Mouse (Mus musculus) intestine, postnatal 0 days (tissue): ENCODE data around the gene Cbx7. TPM values are rescaled to one million over a fixed set of nuclear protein-coding genes. Genes with fewer than 3 reads are reported as not detected.

Experiments used
- ATAC-seq: fragments of 200-750 bp; cut with Nextera tagmentation; 2 replicates; pipeline ENCODE4 v1.8.0; 2017; ENCODE audit warnings: mild to moderate bottlenecking, moderate TSS enrichment, moderate library complexity
- H3K27ac ChIP-seq: fragments of 300-500 bp; sonication (generic); 2 replicates; pipeline ENCODE4 v1.5.1; 2014; ENCODE audit warnings: mild to moderate bottlenecking, low read depth, low read length, moderate library complexity
- H3K27me3 ChIP-seq: fragments of 300-500 bp; sonication (generic); replicated peaks from 2 replicates; pipeline ENCODE4 v1.6.1; 2014; ENCODE audit warnings: low read length, mixed read lengths; ENCODE audit not compliant: control insufficient read depth, insufficient read depth
- H3K36me3 ChIP-seq: fragments of 300-500 bp; sonication (generic); 2 replicates; pipeline ENCODE4 v1.6.1; 2014; ENCODE audit warnings: mild to moderate bottlenecking, moderate library complexity; ENCODE audit not compliant: control insufficient read depth, insufficient read depth
- H3K4me1 ChIP-seq: fragments of 300-500 bp; sonication (generic); replicated peaks from 2 replicates; pipeline ENCODE4 v1.6.1; 2014; ENCODE audit warnings: antibody characterized with exemption, low read length, mixed read lengths; ENCODE audit not compliant: control insufficient read depth, insufficient read depth
- H3K4me2 ChIP-seq: fragments of 300-500 bp; sonication (generic); replicated peaks from 2 replicates; pipeline ENCODE4 v1.6.1; 2014; ENCODE audit warnings: low read depth, mild to moderate bottlenecking, moderate library complexity
- H3K4me3 ChIP-seq: fragments of 300-500 bp; sonication (generic); 2 replicates; pipeline ENCODE4 v1.5.1; 2014; ENCODE audit warnings: low read depth, low read length
- H3K9ac ChIP-seq: fragments of 300-500 bp; sonication (generic); 2 replicates; pipeline ENCODE4 v1.6.1; 2014; ENCODE audit warnings: mild to moderate bottlenecking, low read depth, low read length
- H3K9me3 ChIP-seq: fragments of 300-500 bp; sonication (generic); 2 replicates; pipeline ENCODE4 v1.6.1; 2016; ENCODE audit warnings: mixed run types; ENCODE audit not compliant: control insufficient read depth
- CTCF ChIP-seq: sonication (generic); IDR thresholded peaks from 2 replicates; pipeline ENCODE4 v1.5.1; 2016; ENCODE audit warnings: low read depth, mild to moderate bottlenecking, control low read depth, antibody characterized with exemption, moderate library complexity
- WGBS: fragments of 180-500 bp; shearing (Covaris S2); extraction: QIAGEN DNeasy Blood & Tissue Kit; methylation state at CpG from one replicate; pipeline ENCODE4 v1.1.7; 2014; 5-methylcytosine and 5-hydroxymethylcytosine counted together
- polyA plus RNA-seq: library from polyadenylated mRNA; unstranded; fragments of >200 nt; fragmentation: Nextera tagmentation; extraction: Ambion mirVana; gene quantifications from 2 replicates; pipeline ENCODE4 v1.2.1, GENCODE M21; 2015

Cbx7 gene
- polyA plus RNA-seq, 1 experiment from 2014 or later = 2.5 TPM

GRCm38 (mm10) chr15:79995552-79995951 is 24.6 kb upstream of the Cbx7 start:
- H3K9ac ChIP-seq = no peak overlapping the region
- peaks cover 49% of the 10 kb centered on the region for H3K36me3 ChIP-seq
- 90% methylated on average over 7 of the region's 7 CpGs for WGBS
- ATAC-seq = no peak
- no peaks in the 10 kb centered on the region for H3K27me3 ChIP-seq
- H3K4me1 ChIP-seq = no peaks in the 10 kb centered on the region
- H3K27ac ChIP-seq = no peak overlapping the region
- no peaks in the 10 kb centered on the region for H3K9me3 ChIP-seq
- TF ChIP-seq CTCF = no peak
- no peak overlapping the region for H3K4me2 ChIP-seq
- no peak overlapping the region for H3K4me3 ChIP-seq

- 78% methylated on average over 4 of the region's 4 CpGs for WGBS
- no peaks in the 10 kb centered on the region for H3K9me3 ChIP-seq
- H3K4me1 ChIP-seq = no peaks in the 10 kb centered on the region
- H3K36me3 ChIP-seq = peaks cover 40% of the 10 kb centered on the region
- H3K4me2 ChIP-seq = no peak overlapping the region
- H3K27ac ChIP-seq = no peak overlapping the region
- no peaks in the 10 kb centered on the region for H3K27me3 ChIP-seq
- H3K4me3 ChIP-seq = no peak overlapping the region
- H3K9ac ChIP-seq = no peak overlapping the region
- no peak for ATAC-seq
- no peak for TF ChIP-seq CTCF
Observed at GRCm38 (mm10) chr15:79994566-79994965, 23.6 kb upstream of the Cbx7 start.

- TF ChIP-seq CTCF = no peak
- Histone ChIP-seq H3K9ac (no peak overlapping the region), H3K27me3 (no peaks in the 10 kb centered on the region), H3K4me1 (no peaks in the 10 kb centered on the region), H3K36me3 (no peaks in the 10 kb centered on the region), H3K4me2 (no peak overlapping the region), H3K27ac (no peak overlapping the region), H3K9me3 (no peaks in the 10 kb centered on the region), H3K4me3 (no peak overlapping the region)
- WGBS = 74% methylated on average over 8 of the region's 8 CpGs
- no peak for ATAC-seq
Observed at GRCm38 (mm10) chr15:79986182-79986581, 15.3 kb upstream of the Cbx7 start.

- Histone ChIP-seq H3K27me3 (no peaks in the 10 kb centered on the region), H3K36me3 (no peaks in the 10 kb centered on the region), H3K4me1 (no peaks in the 10 kb centered on the region), H3K4me2 (no peak overlapping the region), H3K27ac (no peak overlapping the region), H3K4me3 (no peak overlapping the region), H3K9me3 (no peaks in the 10 kb centered on the region), H3K9ac (no peak overlapping the region)
- WGBS = 61% methylated on average over 9 of the region's 11 CpGs
- no peak for TF ChIP-seq CTCF
- no peak for ATAC-seq
Observed at GRCm38 (mm10) chr15:79985471-79985870, 14.6 kb upstream of the Cbx7 start.

- Histone ChIP-seq H3K27ac (no peak overlapping the region), H3K36me3 (no peaks in the 10 kb centered on the region), H3K4me3 (no peak overlapping the region), H3K4me1 (no peaks in the 10 kb centered on the region), H3K27me3 (no peaks in the 10 kb centered on the region), H3K9ac (no peak overlapping the region), H3K4me2 (no peak overlapping the region), H3K9me3 (no peaks in the 10 kb centered on the region)
- ATAC-seq = peak; percentile 69
- WGBS = 17% methylated on average over 7 of the region's 7 CpGs
- no peak for TF ChIP-seq CTCF
Observed at GRCm38 (mm10) chr15:79984152-79984551, 13.2 kb upstream of the Cbx7 start.

GRCm38 (mm10) chr15:79980716-79981115 is 9.8 kb upstream of the Cbx7 start:
- ATAC-seq = no peak
- Histone ChIP-seq H3K27ac (no peak overlapping the region), H3K9me3 (no peaks in the 10 kb centered on the region), H3K4me3 (no peak overlapping the region), H3K4me1 (no peaks in the 10 kb centered on the region), H3K27me3 (no peaks in the 10 kb centered on the region), H3K4me2 (no peak overlapping the region), H3K9ac (no peak overlapping the region), H3K36me3 (no peaks in the 10 kb centered on the region)
- WGBS = 72% methylated on average over 11 of the region's 11 CpGs
- no peak for TF ChIP-seq CTCF

- H3K4me2 ChIP-seq = no peak overlapping the region
- H3K4me1 ChIP-seq = no peaks in the 10 kb centered on the region
- no peaks in the 10 kb centered on the region for H3K36me3 ChIP-seq
- no peak for TF ChIP-seq CTCF
- 95% methylated on average over 11 of the region's 11 CpGs for WGBS
- no peaks in the 10 kb centered on the region for H3K9me3 ChIP-seq
- H3K27ac ChIP-seq = no peak overlapping the region
- H3K9ac ChIP-seq = no peak overlapping the region
- no peak overlapping the region for H3K4me3 ChIP-seq
- H3K27me3 ChIP-seq = no peaks in the 10 kb centered on the region
- ATAC-seq = no peak
Observed at GRCm38 (mm10) chr15:79972186-79972585, 1.3 kb upstream of the Cbx7 start.
